Mouse (Mus musculus): ENCODE results near the gene Olfr1502. TPM values are rescaled to one million over a fixed set of nuclear protein-coding genes. Genes with fewer than 3 reads are reported as not detected.
"Not testable (repeated sequence)": the region's sequence is repeated elsewhere in the genome, so short reads cannot be mapped to it uniquely, and the experiment has no call there.

Olfr1502 gene
- polyA plus RNA-seq (2017; shearing (Covaris generic)): not detected

GRCm38 (mm10) chr19:13861495-13861894 is at the start of gene Olfr1502:
Gene Olfr1502, plus strand, starts transcription at chr19:13861795.
- no peak for ATAC-seq

GRCm38 (mm10) chr19:13812823-13813222 is 48.8 kb upstream of the Olfr1502 start:
- no peak for ATAC-seq

- no peak for ATAC-seq
Measured at GRCm38 (mm10) chr19:13818827-13819226, 42.8 kb upstream of the Olfr1502 start.

- ATAC-seq: no peak
Measured at GRCm38 (mm10) chr19:13819347-13819746, 42.2 kb upstream of the Olfr1502 start, which contains the start of gene Olfr1499. Gene Olfr1499, minus strand, starts transcription at chr19:13819447.

- ATAC-seq: no peak
Measured at GRCm38 (mm10) chr19:13820847-13821246, 40.7 kb upstream of the Olfr1502 start.

GRCm38 (mm10) chr19:13828447-13828846 is 33.1 kb upstream of the Olfr1502 start:
- no peak for ATAC-seq

GRCm38 (mm10) chr19:13830388-13830787 is 31.2 kb upstream of the Olfr1502 start, which contains the start of gene Olfr1500:
Gene Olfr1500, minus strand, starts transcription at chr19:13830488.
- no peak for ATAC-seq

- ATAC-seq: not testable (repeated sequence)
Measured at GRCm38 (mm10) chr19:13850592-13850991, 11.0 kb upstream of the Olfr1502 start, which contains the start of gene Olfr1501. Gene Olfr1501, minus strand, starts transcription at chr19:13850692.

GRCm38 (mm10) chr19:13897828-13898227 is 36.2 kb downstream of the Olfr1502 start, which contains the start of gene Olfr1504:
Gene Olfr1504, minus strand, starts transcription at chr19:13897928.
- no peak for ATAC-seq

Other genes starting within 250 kb of the Olfr1502 start
- gene Olfr1487, start 244.4 kb upstream of the Olfr1502 start, polyA plus RNA-seq (2017; shearing (Covaris generic)): not detected
- not detected for gene Olfr1489, start 230.2 kb upstream of the Olfr1502 start, polyA plus RNA-seq (2017; shearing (Covaris generic))
- gene Olfr1490, start 210.7 kb upstream of the Olfr1502 start, polyA plus RNA-seq (2017; shearing (Covaris generic)): not detected
- not detected for gene Olfr1491, start 164.5 kb upstream of the Olfr1502 start, polyA plus RNA-seq (2017; shearing (Covaris generic))
- not detected for gene Olfr1493-ps1, start 138.5 kb upstream of the Olfr1502 start, polyA plus RNA-seq (2017; shearing (Covaris generic))
- gene Olfr1494, start 122.1 kb upstream of the Olfr1502 start, polyA plus RNA-seq (2017; shearing (Covaris generic)): not detected
- not detected for gene Olfr1495, start 97.2 kb upstream of the Olfr1502 start, polyA plus RNA-seq (2017; shearing (Covaris generic))
- gene Olfr1496, start 83.9 kb upstream of the Olfr1502 start, polyA plus RNA-seq (2017; shearing (Covaris generic)): not detected
- gene Olfr1497, start 63.6 kb upstream of the Olfr1502 start, polyA plus RNA-seq (2017; shearing (Covaris generic)): not detected
- gene Olfr1499, start 42.3 kb upstream of the Olfr1502 start, polyA plus RNA-seq (2017; shearing (Covaris generic)): under 1 TPM in 1 of 2 experiments, not detected in 1; 0.30 TPM
- not detected for gene Olfr1500, start 31.3 kb upstream of the Olfr1502 start, polyA plus RNA-seq (2017; shearing (Covaris generic))
- gene Olfr1501, start 11.1 kb upstream of the Olfr1502 start, polyA plus RNA-seq (2017; shearing (Covaris generic)): under 1 TPM in 1 of 2 experiments, not detected in 1; 0.49 TPM
- not detected for gene Olfr1504, start 36.1 kb downstream of the Olfr1502 start, polyA plus RNA-seq (2017; shearing (Covaris generic))
- not detected for gene Olfr1505, start 51.7 kb downstream of the Olfr1502 start, polyA plus RNA-seq (2017; shearing (Covaris generic))

Measured in activated CD4-positive, CD25-positive, alpha-beta regulatory T cell, adult 4 months (primary cell).